Mouse (Mus musculus): ENCODE measurements around the gene Pgrmc2.

Pgrmc2 gene

DNA sequence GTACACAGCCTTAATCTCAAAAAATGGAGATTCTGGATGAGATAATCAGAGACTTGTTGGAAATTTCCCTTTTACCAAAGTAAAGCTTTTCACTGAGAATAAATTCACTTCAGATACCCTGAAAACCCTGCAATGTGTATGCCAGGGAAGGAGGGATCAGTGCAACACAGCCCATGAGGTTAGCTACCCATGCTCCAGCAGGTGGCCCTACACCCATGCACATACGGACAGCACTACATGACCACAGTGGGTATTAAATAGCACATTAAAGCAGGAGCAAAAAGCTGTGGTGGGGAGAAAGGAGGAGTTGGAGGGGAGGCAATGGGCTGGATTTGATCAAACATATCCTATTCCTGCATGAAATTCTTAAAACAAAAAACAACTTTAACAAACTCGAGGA is 12.3 kb downstream of the Pgrmc2 start:
- DNase-seq (ENCODE audit: low spot score) = no peak

DNA sequence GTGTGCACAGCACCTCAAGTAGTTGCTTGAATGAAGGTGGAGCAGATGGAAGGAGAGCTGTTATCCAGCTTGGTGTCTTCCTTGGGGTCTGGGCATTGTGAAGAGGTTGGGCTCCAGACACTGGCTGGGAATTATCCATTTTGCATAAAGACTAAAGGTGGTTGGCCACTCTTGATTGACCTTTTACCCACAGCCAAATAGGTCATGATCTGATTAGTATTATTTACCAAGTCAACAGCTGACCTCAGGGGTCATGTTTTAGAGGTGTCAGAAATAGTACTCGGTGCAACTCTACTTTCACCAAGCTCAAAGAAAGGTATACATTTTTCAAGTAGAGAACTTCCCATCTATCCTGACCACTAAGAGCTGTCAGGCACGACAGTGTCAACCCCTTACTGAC is 17.5 kb downstream of the Pgrmc2 start:
- no peak for DNase-seq (ENCODE audit: low spot score)

DNA sequence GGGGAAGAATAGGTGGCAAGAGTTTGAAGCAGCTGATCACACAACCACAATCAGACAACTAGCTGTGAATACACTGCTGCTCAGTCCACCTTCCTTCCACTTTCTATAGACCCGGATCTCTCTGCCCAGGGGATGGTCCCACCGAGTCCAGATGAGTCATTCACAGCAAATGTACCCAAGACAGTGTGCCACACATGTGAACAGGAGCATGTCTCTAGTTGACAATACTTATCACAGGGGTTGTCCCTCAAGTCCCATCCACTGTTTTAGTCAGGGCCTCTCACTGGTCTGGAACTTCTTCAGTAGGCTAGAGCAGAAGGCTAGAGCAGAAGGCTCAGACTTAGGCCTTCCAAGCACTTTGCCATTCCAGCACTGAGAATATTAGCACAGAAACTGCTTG is 20.1 kb downstream of the Pgrmc2 start:
- DNase-seq (ENCODE audit: low spot score) = no peak

DNA sequence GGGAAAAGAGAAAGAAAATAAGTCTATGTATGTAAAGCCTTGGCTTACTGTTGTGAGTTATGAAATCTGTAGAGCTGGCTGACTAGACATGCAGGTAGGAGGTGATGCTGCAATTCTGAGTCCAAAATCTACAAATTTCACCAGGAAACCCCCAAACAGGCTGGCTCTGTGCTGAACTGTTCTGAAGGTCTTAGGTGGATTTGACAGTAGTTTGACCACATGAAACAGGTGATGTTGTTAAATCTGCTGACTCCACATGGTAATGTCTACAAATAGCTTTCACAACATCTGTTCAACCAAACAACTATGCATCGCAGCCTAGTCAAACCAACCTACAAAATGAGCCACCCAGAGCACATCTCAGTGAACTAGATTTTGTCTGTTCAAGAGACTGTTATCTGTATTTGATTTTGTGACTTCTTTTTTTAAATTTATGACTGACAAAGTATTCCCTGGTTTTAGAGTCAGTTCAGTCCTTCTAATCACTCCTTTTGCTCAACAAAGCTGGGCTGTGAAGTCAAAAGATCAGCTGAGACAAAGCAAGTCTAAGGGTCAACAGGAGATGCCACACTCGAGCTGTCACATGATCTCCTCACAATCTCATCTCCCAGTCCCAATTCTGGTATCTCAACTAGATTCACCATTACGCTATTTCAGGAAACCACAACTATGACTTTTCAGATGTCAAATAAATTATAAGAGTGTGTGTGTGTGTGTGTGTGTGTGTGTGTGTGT is 20.8 kb downstream of the Pgrmc2 start:
- DNase-seq (ENCODE audit: low spot score) = no peak

DNA sequence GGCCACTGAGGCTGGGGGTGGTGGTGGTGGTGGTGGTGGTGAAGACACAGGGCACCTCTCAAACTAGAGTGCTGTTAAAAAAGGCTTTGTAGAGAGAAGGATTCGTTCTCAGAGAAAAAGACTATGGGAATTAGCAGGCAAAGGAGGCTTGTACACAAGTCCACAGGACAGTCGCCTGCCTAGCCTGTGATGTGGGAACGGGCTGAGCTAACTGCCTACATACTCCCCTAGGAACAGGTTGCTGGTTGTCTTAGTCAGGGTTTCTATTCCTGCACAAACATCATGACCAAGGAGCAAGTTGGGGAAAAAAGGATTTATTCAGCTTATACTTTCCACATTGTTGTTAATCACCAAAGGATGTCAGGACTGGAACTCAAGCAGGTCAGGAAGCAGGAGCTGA is 23.6 kb downstream of the Pgrmc2 start:
- DNase-seq (ENCODE audit: low spot score) = no peak

DNA sequence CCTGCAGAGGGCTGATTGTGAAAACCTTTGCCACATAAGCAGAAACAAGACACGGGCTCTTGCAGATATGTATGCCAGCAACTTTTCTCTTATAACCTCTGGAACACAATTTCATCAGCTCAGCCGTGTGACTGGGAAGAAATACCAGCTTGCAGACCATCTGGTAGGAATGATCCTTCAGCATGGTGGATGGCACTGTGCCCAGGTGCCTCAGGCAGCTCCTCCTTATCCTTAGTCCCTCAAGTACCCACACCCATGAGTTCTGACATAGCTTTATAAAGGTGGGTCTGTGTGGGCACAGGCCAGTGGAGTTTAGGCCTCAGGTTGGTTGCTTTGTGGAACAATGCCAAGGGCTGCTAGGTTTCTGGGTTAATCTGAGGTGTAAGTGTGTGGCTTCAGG is 24.5 kb downstream of the Pgrmc2 start:
- no peak for DNase-seq (ENCODE audit: low spot score)

DNA sequence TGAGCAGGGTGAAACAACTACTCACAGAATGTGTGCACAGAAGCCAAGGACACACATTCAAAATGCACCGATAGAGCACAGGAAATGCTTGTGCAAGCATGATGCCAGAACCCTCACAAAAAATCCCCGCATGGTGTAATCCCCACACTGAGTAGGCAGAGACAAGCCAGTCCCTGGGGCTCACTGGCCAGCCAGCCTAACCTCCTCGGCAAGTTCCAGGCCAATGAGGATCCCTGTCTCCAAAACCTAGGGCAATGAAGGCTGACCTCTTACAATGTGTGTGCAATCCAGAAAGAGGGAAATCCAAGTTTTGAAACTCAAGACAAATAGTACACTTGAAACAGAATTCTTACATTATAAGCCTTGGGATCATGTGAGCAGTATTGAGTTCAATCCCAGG is 29.5 kb downstream of the Pgrmc2 start:
- DNase-seq (ENCODE audit: low spot score) = no peak

DNA sequence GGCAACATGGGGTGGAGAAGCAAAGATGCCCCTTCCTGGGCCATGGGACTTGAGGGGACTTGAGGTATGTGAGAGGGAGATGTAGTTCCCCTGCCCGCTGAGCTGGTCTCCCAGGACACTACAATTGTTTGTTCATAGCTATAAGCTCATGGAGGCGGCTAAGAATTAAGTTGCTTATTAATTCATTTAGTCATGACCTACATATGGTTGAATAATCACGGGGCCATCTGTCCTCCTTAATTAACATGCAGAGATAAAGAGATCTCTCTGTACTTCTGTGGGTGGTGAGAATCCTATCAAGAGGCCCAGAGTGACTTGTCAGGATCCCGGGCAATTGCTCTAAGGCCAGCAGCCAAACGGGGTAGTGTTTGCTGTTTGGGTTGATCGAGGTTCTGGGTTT is 35.0 kb downstream of the Pgrmc2 start:
- DNase-seq (ENCODE audit: low spot score) = no peak

DNA sequence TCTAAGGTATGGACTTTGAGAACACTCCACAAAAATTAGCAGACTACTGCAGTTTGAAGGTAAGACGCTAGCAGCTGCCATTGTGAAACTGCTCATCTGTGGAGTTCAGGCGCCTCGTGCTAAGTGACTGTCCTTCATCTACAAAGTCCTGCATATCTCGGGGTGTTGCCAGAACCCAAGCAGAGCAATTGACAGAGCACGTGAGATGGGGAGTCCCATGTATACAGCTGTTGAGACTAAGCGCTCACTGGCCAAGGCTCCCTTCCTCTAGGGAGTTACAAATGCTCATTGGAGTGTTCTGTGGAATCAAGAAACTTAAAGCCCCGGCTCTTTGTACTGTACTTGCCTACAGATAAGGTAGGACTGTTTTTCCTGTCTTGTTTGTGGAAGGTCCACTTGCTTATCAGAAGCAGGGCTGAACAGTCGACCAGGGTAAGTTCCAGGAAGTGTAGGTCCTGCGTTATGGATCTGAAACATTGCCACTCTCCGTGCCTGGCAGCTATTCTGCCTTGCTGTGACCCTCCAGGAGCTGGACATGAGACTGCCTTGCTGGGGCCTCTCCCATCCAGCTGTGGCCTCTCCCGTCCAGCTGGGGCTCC is 39.0 kb downstream of the Pgrmc2 start:
- no peak for DNase-seq (ENCODE audit: low spot score)

DNA sequence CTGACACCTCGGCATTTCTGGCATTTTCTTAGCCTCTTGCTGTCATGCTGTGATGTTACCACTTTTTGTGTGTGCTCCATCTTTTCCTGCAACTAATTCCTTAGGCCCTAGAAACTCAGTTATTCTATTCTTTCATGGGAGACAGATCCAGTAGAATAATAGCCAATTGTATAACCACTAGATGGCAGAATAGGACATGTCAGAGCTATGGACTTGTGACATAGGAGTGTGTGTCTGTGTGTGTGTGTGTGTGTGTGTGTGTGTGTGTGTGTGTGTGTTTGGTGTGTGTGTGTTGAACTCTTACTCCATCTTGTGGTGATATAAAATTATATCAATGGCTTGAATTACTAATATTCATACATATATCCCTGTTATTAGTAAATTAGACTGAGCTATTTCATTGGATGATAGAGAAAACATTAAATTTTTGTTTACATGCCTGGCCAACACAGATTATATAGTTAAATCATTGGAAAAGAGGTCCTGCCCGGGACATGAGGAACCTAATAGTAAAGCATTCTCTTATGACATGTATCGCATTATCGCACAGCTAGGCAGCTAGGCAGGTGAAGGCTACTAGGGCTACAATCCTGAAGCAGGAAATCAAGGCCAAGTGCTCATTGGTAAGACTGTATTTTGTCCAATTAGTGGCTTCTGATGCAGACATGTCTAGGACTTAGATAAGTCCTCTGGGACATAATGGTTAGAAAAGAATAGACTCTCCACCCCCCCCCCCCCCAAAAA is 40.5 kb downstream of the Pgrmc2 start:
- no peak for DNase-seq (ENCODE audit: low spot score)

DNA sequence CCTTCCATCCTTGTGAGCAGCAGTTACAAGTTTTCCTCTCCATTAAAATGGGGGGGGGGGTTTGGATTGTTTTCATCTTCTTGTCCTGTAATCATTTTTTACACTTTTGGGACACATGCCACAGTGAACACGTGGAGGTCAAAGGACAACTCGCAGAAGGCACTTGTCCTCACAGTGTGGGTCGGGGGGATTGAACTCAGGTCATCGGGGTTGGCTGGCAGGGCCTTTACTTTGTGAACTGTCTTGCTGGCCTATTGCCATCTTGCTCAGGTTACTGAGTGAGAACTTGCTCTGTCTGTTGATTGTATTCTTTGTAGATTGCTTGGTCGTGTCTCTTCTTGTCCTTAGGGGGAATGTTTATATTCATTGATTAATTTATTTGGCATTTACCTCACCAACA is 41.6 kb downstream of the Pgrmc2 start:
- no peak for DNase-seq (ENCODE audit: low spot score)

DNA sequence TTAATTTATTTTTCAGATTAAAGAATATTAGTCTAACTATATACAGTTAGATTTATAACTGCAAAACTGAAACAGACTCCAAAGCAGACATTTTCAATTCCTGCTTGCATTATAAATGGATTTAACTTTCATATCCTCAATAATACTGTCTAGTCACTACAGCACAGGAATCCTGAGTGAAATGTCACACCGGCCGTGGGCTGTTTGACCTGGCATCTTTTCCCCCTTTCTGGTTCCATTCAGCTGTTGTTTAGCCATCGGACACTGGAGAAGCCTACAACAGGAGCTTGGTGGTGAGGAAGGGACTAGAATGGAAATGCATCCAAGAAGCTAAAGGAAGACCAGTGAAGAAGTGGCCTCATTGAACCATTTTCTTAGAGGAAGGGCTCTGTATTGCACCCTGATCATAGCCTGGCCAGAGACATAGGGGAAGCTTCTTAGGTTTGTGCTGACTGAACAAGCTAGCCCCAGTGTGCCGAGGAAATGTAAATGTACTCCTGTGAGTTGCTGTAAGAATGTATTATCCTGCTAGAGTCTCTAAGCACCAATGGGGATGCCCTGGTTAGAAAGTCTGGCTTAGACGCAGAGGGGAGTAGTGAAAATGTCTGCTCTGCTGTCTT is 44.4 kb downstream of the Pgrmc2 start:
- no peak for DNase-seq (ENCODE audit: low spot score)

DNA sequence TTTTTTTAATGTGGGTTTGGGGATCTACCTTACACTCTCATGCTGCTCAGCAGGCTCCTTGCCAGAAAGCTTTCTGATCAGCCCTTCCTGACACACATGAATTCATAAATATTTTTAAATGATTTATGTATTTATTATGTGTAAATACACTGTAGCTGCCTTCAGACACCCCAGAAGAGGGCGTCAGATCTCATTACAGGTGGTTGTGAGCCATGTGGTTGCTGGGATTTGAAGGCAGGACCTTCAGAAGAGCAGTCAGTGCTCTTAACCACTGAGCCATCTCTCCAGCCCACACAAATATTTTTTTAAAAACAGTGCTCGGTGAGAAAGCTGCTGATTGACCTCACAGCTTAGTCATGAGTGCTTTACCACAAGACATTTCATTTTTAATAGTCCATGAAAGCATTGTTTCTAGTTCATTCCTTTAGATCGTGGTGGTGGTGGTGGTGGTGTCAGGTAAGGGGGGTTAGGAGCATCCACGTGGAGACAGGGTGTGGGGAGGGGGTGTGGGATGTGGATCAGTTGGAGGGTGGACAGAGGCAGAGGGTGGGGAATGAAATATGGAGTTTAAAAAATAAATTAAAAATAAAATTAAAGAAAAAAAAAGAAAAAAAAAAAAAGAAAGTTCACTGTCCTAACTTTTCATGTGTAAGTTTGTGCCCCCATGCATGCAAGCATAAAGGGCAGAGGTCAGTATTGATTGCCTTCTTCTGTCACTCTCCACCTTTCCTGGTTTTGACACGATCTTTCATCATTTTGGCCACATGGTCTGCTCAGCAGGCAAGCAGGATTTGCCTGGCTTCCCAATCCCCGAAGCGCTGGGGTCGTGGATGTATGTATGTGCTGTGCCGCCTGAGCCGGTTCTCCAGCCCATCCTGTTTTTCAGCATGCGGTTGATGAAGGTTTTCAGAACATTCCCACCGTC is 51.3 kb downstream of the Pgrmc2 start:
- DNase-seq (ENCODE audit: low spot score) = no peak

DNA sequence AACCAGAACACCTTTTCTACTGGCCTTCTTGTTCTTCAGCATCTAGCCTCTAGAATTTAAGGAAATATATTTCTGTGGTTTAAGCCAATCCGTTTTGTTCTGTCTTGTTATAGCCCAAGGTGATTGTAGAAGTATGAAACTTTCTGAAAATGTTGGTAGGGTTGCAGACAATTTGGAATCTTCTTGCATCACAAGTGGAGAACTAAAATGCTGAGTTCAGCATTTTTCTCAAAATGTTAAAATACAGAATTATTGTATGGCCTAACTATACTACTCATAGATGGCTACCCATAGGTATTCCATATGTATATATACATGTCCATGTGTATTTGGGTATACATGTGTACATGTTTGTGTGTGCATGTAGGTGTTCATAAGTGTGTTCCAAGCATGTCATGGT is 52.1 kb downstream of the Pgrmc2 start:
- DNase-seq (ENCODE audit: low spot score) = no peak

DNA sequence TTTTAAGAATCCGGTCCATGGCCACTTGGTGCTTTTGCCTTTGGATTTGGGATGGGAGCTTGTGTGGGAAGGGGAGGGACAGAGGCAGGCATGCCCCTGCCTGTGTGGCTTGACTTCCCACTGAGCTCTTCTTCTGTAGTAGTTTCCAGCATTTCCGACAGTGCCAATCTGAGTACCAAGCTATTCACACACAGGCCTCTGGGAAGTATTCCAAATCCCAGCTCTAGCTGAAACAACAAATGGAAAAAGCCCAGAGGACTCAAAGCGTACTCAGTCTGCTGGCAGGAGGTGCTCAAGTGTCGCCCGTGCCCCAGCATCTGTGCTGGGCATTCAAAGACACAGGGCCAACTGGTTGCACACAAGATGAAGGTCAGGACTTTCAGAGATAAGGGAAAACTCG is 60.9 kb downstream of the Pgrmc2 start:
- DNase-seq (ENCODE audit: low spot score) = no peak

DNA sequence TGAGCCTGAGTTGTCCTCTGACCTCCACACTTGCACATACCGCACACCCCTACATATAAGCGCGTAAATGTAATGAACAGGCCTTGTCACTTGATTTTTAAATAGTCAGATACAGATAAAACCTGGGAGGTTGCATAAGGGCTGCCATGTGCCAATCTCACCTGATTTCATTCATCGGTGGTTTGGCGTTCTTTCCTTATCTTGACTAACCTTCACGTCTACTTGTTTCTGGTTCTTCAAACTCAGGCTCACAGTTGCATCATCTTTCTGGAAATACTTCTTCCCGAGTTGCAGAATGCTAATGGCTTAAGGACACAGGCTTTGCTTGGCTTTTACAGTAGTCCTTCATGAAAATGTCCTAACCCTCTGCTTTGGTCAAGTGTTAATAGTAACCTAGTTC is 62.2 kb downstream of the Pgrmc2 start:
- DNase-seq (ENCODE audit: low spot score) = no peak

DNA sequence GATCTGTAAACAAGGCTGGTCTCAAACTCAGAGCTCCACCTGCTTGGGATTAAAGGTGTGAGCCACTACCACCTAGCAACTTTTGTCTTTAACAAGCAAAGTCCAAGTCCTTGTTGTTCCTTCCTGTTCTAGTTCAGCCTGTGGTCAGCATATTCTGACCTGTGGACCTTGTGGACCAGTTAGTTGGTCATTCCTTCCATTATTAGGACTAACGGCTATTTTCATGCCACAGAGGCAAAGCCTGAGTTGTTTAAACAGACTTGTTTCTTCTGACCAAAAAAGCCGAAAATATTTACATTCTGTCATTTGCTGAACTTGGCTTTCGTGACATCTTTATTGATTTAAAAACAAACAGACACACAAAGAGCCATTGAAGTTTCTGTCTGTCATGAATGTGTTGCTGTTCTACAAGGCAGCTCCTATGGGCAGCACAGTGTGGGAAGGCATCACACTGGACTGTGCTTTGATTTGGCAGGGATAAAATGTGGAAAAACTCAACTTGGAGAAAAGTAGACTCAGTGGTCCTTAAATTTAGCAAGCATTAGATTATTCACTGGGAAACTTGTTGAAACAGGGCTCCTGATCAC is 64.7 kb downstream of the Pgrmc2 start:
- DNase-seq (ENCODE audit: low spot score) = no peak
